Mouse (Mus musculus) spleen, adult 2 months (tissue): ENCODE data around the gene Dlgap3.

Experiments
- CTCF ChIP-seq: fragments of 200-500 bp; IDR thresholded peaks from 2 replicates; pipeline ENCODE4 v1.5.1; 2011; ENCODE audit warnings: mild to moderate bottlenecking, inconsistent platforms; ENCODE audit not compliant: insufficient read depth, insufficient read length, insufficient replicate concordance; ENCODE audit errors: extremely low read depth
- POLR2A ChIP-seq: fragments of 200-500 bp; IDR thresholded peaks from 2 replicates; pipeline ENCODE4 v1.6.1; 2011; ENCODE audit warnings: low read depth, low read length, inconsistent platforms

- TF ChIP-seq POLR2A (no peak), CTCF (no peak)
Measured at GRCm38 (mm10) chr4:127227051-127227673, 58.2 kb downstream of the Dlgap3 start.
